Mouse (Mus musculus) stomach, embryonic 14.5 days (tissue): Measurements from ENCODE around the gene Fbxw15. TPM values are rescaled to one million over a fixed set of nuclear protein-coding genes. Genes with fewer than 3 reads are reported as not detected.

ENCODE experiments used
- ATAC-seq: fragments of 200-750 bp; cut with Nextera tagmentation; 2 replicates; pipeline ENCODE4 v1.8.0; 2017; ENCODE audit warnings: low read depth, moderate TSS enrichment; ENCODE audit not compliant: insufficient number of reproducible peaks, insufficient read depth, low FRiP score
- H3K27ac ChIP-seq: fragments of 300-500 bp; sonication (generic); 2 replicates; pipeline ENCODE4 v1.5.1; 2014; ENCODE audit warnings: mild to moderate bottlenecking, low read length, moderate library complexity, mixed read lengths
- H3K27me3 ChIP-seq: fragments of 300-500 bp; sonication (generic); 2 replicates; pipeline ENCODE4 v1.6.1; 2014; ENCODE audit warnings: low read length, control low read depth, mixed read lengths; ENCODE audit not compliant: control insufficient read depth, insufficient read depth
- H3K36me3 ChIP-seq: fragments of 300-500 bp; sonication (generic); 2 replicates; pipeline ENCODE4 v1.6.1; 2014; ENCODE audit warnings: mild to moderate bottlenecking, control low read depth, low read length, moderate library complexity, mixed read lengths; ENCODE audit not compliant: control insufficient read depth, insufficient read depth
- H3K4me1 ChIP-seq: fragments of 300-500 bp; sonication (generic); 2 replicates; pipeline ENCODE4 v1.6.1; 2014; ENCODE audit warnings: low read length, control low read depth, mixed read lengths; ENCODE audit not compliant: control insufficient read depth, insufficient read depth
- H3K4me2 ChIP-seq: fragments of 300-500 bp; sonication (generic); replicated peaks from 2 replicates; pipeline ENCODE4 v1.6.1; 2014; ENCODE audit warnings: low read depth, low read length, control low read depth
- H3K4me3 ChIP-seq: fragments of 300-500 bp; sonication (generic); 2 replicates; pipeline ENCODE4 v1.5.1; 2014; ENCODE audit warnings: low read depth, low read length, control low read depth
- H3K9ac ChIP-seq: fragments of 300-500 bp; sonication (generic); replicated peaks from 2 replicates; pipeline ENCODE4 v1.6.1; 2014; ENCODE audit warnings: low read depth, mild to moderate bottlenecking, control low read depth, low read length, moderate library complexity, mixed read lengths
- H3K9me3 ChIP-seq: fragments of 300-500 bp; sonication (generic); 2 replicates; pipeline ENCODE4 v1.6.1; 2016; ENCODE audit warnings: low read depth, low read length, control low read depth; ENCODE audit not compliant: control insufficient read depth
- WGBS: fragments of 180-500 bp; shearing (Covaris S2); extraction: QIAGEN DNeasy Blood & Tissue Kit; methylation state at CpG from one replicate; pipeline ENCODE4 v1.1.7; 2014; 5-methylcytosine and 5-hydroxymethylcytosine counted together
- polyA plus RNA-seq: library from polyadenylated mRNA; unstranded; fragments of >200 nt; fragmentation: Nextera tagmentation; extraction: Ambion mirVana; gene quantifications from 2 replicates; pipeline ENCODE4 v1.2.1, GENCODE M21; 2014

The Fbxw15 gene
- polyA plus RNA-seq, 1 experiment from 2014 or later = not detected

DNA sequence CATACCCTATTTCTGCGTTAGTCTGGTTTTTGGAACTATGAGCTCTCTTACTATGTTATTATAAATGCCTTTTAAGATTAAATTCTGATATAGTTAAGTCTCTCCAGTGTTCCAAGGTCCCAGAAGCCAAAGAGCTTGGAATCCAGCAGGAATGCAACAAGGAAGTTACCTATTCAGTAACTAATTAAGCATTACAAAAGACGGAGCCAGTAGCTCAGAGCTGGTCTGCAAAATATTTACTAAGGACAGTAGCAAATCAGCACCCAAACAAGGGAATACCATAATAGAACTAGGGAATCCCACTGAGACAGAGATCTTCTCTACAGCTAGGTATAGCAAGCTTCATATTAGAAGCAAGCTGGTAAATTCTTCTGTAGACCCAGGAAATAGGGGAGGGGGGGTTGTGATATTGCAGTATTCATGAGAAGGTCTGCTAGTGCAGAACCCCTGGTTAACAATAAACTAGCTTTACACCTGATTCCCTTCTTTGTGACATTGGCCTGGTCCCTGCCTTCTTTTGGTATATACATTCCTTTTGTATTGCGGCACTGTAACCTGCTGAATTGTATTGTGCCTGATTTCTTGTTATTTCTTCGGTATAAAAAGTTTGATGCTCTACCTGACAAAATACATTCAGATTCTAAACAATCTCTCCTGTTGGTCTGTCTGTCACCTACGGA, 44.5 kb downstream of the Fbxw15 start:
- H3K9ac ChIP-seq = no peak overlapping the region
- no peak overlapping the region for H3K4me2 ChIP-seq
- H3K27me3 ChIP-seq = no peaks in the 10 kb centered on the region
- 76% methylated on average over 5 of the region's 5 CpGs for WGBS
- no peak overlapping the region for H3K27ac ChIP-seq
- ATAC-seq = no peak
- H3K4me3 ChIP-seq = no peak overlapping the region
- no peaks in the 10 kb centered on the region for H3K4me1 ChIP-seq
- no peaks in the 10 kb centered on the region for H3K36me3 ChIP-seq
- no peaks in the 10 kb centered on the region for H3K9me3 ChIP-seq

Other genes with a start within 250 kb of the Fbxw15 start
- not detected in 2 replicates for gene Fbxw28, start 228.6 kb downstream of the Fbxw15 start, polyA plus RNA-seq
- gene Fbxw22, start 164.0 kb downstream of the Fbxw15 start, polyA plus RNA-seq = not detected in 2 replicates
- gene Fbxw16, start 119.1 kb downstream of the Fbxw15 start, polyA plus RNA-seq = not detected in 2 replicates
- not detected in 2 replicates for gene Fbxw19, start 72.4 kb downstream of the Fbxw15 start, polyA plus RNA-seq
- not detected in 2 replicates for gene Fbxw24, start 57.8 kb upstream of the Fbxw15 start, polyA plus RNA-seq
- not detected in 2 replicates for gene Fbxw25, start 96.4 kb upstream of the Fbxw15 start, polyA plus RNA-seq
- 0.17 TPM in 1 of 2 replicates, not detected in the other for gene Fbxw18, start 134.4 kb upstream of the Fbxw15 start, polyA plus RNA-seq
- 0.13 TPM in 1 of 2 replicates, not detected in the other for gene Fbxw26, start 177.8 kb upstream of the Fbxw15 start, polyA plus RNA-seq
- not detected in 2 replicates for gene Fbxw27, start 222.4 kb upstream of the Fbxw15 start, polyA plus RNA-seq
- gene Spink8, start 244.0 kb upstream of the Fbxw15 start, polyA plus RNA-seq = not detected in 2 replicates